Mouse (Mus musculus) embryonic fibroblast, embryonic 13.5 days (primary cell): ENCODE data around the gene Sntb2.

Experiments
- CTCF ChIP-seq: IDR thresholded peaks from 2 replicates; pipeline ENCODE4 v1.5.1; 2011; ENCODE audit warnings: mild to moderate bottlenecking, control low read depth, low read length, moderate library complexity, borderline replicate concordance; ENCODE audit not compliant: insufficient read depth
- POLR2A ChIP-seq: IDR thresholded peaks from 2 replicates; pipeline ENCODE4 v1.6.1; 2011; ENCODE audit warnings: low read depth, mild to moderate bottlenecking, control low read depth, low read length, moderate library complexity

DNA sequence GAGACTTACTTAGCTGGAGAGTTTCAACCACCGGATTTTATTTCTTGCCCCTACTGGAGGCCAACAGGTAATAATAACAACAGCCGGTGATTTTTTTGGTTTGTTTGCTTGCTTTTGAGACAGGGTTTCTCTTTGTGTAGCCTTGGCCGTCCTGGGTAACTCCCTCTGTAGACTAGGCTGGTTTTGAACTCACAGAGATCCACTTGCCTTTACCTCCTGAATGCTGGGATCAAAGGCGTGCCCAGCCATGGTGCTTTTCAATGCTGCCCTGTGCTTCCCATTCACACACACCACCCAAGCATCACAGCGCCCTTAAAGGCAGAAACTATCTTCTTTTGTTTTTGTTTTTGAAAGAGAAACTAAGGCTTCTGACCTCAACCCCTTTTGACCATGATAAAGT, 5.6 kb upstream of the Sntb2 start:
- TF ChIP-seq CTCF, result no peak
- no peak for TF ChIP-seq POLR2A
